11 mouse cellular contexts compared by ENCODE assay signal in the genomic region with DNA sequence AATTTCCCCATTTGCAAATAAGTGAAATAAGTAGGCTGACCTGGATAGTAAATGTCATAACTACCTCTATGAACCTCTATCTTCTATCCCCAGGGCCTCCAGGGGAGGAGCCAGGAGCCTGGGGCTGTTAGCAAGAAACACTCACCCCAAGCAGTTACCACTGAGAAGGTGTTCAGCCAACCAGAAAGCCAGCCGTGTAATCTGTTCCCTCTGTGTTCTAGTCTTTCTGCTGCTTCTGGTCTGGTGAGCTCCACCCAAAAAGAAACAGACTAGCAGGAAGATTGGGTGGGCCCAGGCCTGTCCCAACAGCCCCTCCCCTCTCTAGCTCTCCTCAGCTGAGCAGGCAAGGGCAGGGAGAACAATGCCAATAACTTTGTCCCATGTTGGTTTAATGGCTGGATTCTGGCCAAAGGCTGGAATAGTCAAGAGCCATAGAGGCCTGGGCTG. TPM values are rescaled to one million over a fixed set of nuclear protein-coding genes. Genes with fewer than 3 reads are reported as not detected.
DNase-seq lines count a peak whose midpoint lies in the region; ATAC-seq lines count a peak whose summit lies in the region.
"Had no signal": no experiment of that assay in that cellular context is flagged by ENCODE, and none has a peak within 500 bp of the region (broad histone marks: within the 10 kb centered on the region; RNA-seq: fewer than 3 reads in every experiment).

No protein-coding gene starts in this region.

- WGBS in heart, embryonic 15.5 days, result 44% methylated on average over 1 of the region's 1 CpGs
- WGBS in hindbrain, embryonic 11.5 days, result 48% methylated on average over 1 of the region's 1 CpGs

- peak; percentile 51 for DNase-seq in adrenal gland, postnatal 10 days
- DNase-seq in adrenal gland, adult (ENCODE audit: inconsistent age in 2 of 2, low spot score in 1 of 2), result no peak
- DNase-seq in R1 (ENCODE audit: low read depth, low spot score), result peak; percentile 55
- peak; percentile 76 for DNase-seq in lung, postnatal 36 days
- no peak for DNase-seq in thymus, postnatal 25 days
- no peak for DNase-seq in left cerebral cortex, postnatal 4 days
- no peak for DNase-seq in hindbrain, embryonic 11.5 days (ENCODE audit: low spot score)
- DNase-seq: cerebellum, adult 2 months; right cerebral cortex, postnatal 25 days had no signal

- H3K27ac ChIP-seq in heart, embryonic 15.5 days, result peak overlapping the region; percentile 49; the same call in 1 of the 2 replicates
- H3K27ac ChIP-seq in hindbrain, embryonic 11.5 days (ENCODE audit: low read depth, low read length), result no peak overlapping the region
- H3K27ac ChIP-seq: heart, embryonic 13.5 days had no signal

- intact Hi-C loops in left cerebral cortex, postnatal 4 days (cut with DNase I), result no loop called here

- no peak overlapping the region for H3K4me3 ChIP-seq in heart, embryonic 15.5 days
- no peak overlapping the region for H3K4me3 ChIP-seq in hindbrain, embryonic 11.5 days (ENCODE audit: low read depth, low read length)
- H3K4me3 ChIP-seq: heart, embryonic 13.5 days had no signal

- no peaks in the 10 kb centered on the region for H3K9me3 ChIP-seq in heart, embryonic 15.5 days (replicated peaks)
- no peaks in the 10 kb centered on the region for H3K9me3 ChIP-seq in hindbrain, embryonic 11.5 days (ENCODE audit: control insufficient read depth, low read length)
- H3K9me3 ChIP-seq: heart, embryonic 13.5 days had no signal

- H3K9ac ChIP-seq in heart, embryonic 15.5 days, result no peak overlapping the region; the same call in 1 of the 2 replicates
- no peak overlapping the region for H3K9ac ChIP-seq in hindbrain, embryonic 11.5 days (ENCODE audit: low read depth, low read length)
- H3K9ac ChIP-seq: heart, embryonic 13.5 days had no signal

- no peak overlapping the region for H3K4me2 ChIP-seq in heart, embryonic 15.5 days
- H3K4me2 ChIP-seq in hindbrain, embryonic 11.5 days (replicated peaks; ENCODE audit: low read depth, low read length), result no peak overlapping the region
- H3K4me2 ChIP-seq: heart, embryonic 13.5 days had no signal

- no peaks in the 10 kb centered on the region for H3K36me3 ChIP-seq in heart, embryonic 15.5 days
- no peaks in the 10 kb centered on the region for H3K36me3 ChIP-seq in hindbrain, embryonic 11.5 days (ENCODE audit: control insufficient read depth, insufficient read depth, low read length)
- H3K36me3 ChIP-seq: heart, embryonic 13.5 days had no signal

- no peaks in the 10 kb centered on the region for H3K27me3 ChIP-seq in heart, embryonic 15.5 days
- no peaks in the 10 kb centered on the region for H3K27me3 ChIP-seq in hindbrain, embryonic 11.5 days (ENCODE audit: control insufficient read depth, insufficient read depth, low read length)
- H3K27me3 ChIP-seq: heart, embryonic 13.5 days had no signal

- H3K4me1 ChIP-seq in heart, embryonic 15.5 days (replicated peaks), result peaks cover 21% of the 10 kb centered on the region
- no peaks in the 10 kb centered on the region for H3K4me1 ChIP-seq in hindbrain, embryonic 11.5 days (replicated peaks; ENCODE audit: control insufficient read depth, insufficient read depth, low read length)

- peak; percentile 44; the same call in 1 of the 2 replicates for ATAC-seq in heart, embryonic 15.5 days (replicated peaks; ENCODE audit: insufficient number of reproducible peaks, insufficient read depth, low FRiP score, low read depth)
- no peak for ATAC-seq in hindbrain, embryonic 11.5 days (ENCODE audit: low FRiP score)

RNA-seq across cellular contexts. Expression of gene Klf11, which starts 6.9 kb away (rescaled TPM):
- 10 to 100 TPM; 20.5 to 21.4 TPM for total RNA-seq in adrenal gland, postnatal 10 days (2021)
- 17.7 and 18.4 TPM in 2 replicates for polyA plus RNA-seq in heart, embryonic 15.5 days (2015; fragmentation: Nextera tagmentation; extraction: Ambion mirVana)
- total RNA-seq in left cerebral cortex, postnatal 4 days (2021), result 10 to 100 TPM; 23.4 to 24.8 TPM
- 12.5 and 14.3 TPM in 2 replicates for polyA plus RNA-seq in hindbrain, embryonic 11.5 days (2014; fragmentation: Nextera tagmentation; extraction: Ambion mirVana)

RNA-seq across cellular contexts. Expression of gene Cys1, which starts 37.5 kb away (rescaled TPM):
- 1 to 10 TPM; 2.7 to 4.4 TPM for total RNA-seq in adrenal gland, postnatal 10 days (2021)
- polyA plus RNA-seq in heart, embryonic 15.5 days (2015; fragmentation: Nextera tagmentation; extraction: Ambion mirVana), result 1.4 TPM in 2 replicates
- total RNA-seq in left cerebral cortex, postnatal 4 days (2021), result 1 to 10 TPM; 8.4 to 8.5 TPM
- 0.88 and 1.2 TPM in 2 replicates for polyA plus RNA-seq in hindbrain, embryonic 11.5 days (2014; fragmentation: Nextera tagmentation; extraction: Ambion mirVana)

Comparison
In these comparisons a context has a peak if more than half of its experiments do, and no peak if none do; other contexts are left out.
1. DNase-seq: peak in adrenal gland, postnatal 10 days (single experiment), R1 (single experiment) and lung, postnatal 36 days (single experiment); none in adrenal gland, adult (0 of 2), thymus, postnatal 25 days (single experiment), left cerebral cortex, postnatal 4 days (single experiment) and hindbrain, embryonic 11.5 days (single experiment).